Mouse (Mus musculus): ENCODE measurements around the gene Smarcd3.

Gene Smarcd3

GRCm38 (mm10) chr5:24623986-24624821, at the start of gene Smarcd3:
Smarcd3 (minus strand) TSS chr5:24624411.
- 2% methylated on average over 37 of the region's 37 CpGs for WGBS

GRCm38 (mm10) chr5:24661457-24661856, 37.2 kb upstream of the Smarcd3 start:
- WGBS, result 60% methylated on average over 6 of the region's 6 CpGs

GRCm38 (mm10) chr5:24659708-24660423, 35.7 kb upstream of the Smarcd3 start:
- WGBS, result 66% methylated on average over 4 of the region's 4 CpGs

GRCm38 (mm10) chr5:24657113-24657512, 32.9 kb upstream of the Smarcd3 start:
- WGBS, result 21% methylated on average over 2 of the region's 2 CpGs

GRCm38 (mm10) chr5:24654491-24654890, 30.3 kb upstream of the Smarcd3 start:
- 71% methylated on average over 6 of the region's 6 CpGs for WGBS

GRCm38 (mm10) chr5:24652780-24653179, 28.6 kb upstream of the Smarcd3 start:
- WGBS, result 92% methylated on average over 5 of the region's 5 CpGs

- 20% methylated on average over 25 of the region's 25 CpGs for WGBS
Observed at GRCm38 (mm10) chr5:24651768-24652752, 27.8 kb upstream of the Smarcd3 start.

GRCm38 (mm10) chr5:24651356-24651755, 27.1 kb upstream of the Smarcd3 start:
- WGBS, result 83% methylated on average over 6 of the region's 6 CpGs

- 83% methylated on average over 7 of the region's 7 CpGs for WGBS
Observed at GRCm38 (mm10) chr5:24649701-24650100, 25.5 kb upstream of the Smarcd3 start.

- whole genome bisulfite sequencing, result 67% methylated on average over 4 of the region's 4 CpGs
Observed at GRCm38 (mm10) chr5:24649231-24649630, 25.0 kb upstream of the Smarcd3 start.

- WGBS, result 42% methylated on average over 1 of the region's 1 CpGs
Observed at GRCm38 (mm10) chr5:24645454-24645853, 21.2 kb upstream of the Smarcd3 start.

- 49% methylated on average over 6 of the region's 6 CpGs for WGBS
Observed at GRCm38 (mm10) chr5:24639081-24639480, 14.9 kb upstream of the Smarcd3 start.

- WGBS, result 79% methylated on average over 6 of the region's 6 CpGs
Observed at GRCm38 (mm10) chr5:24638131-24638530, 13.9 kb upstream of the Smarcd3 start.

- WGBS, result 73% methylated on average over 4 of the region's 4 CpGs
Observed at GRCm38 (mm10) chr5:24636987-24637386, 12.8 kb upstream of the Smarcd3 start.

- 72% methylated on average over 6 of the region's 6 CpGs for WGBS
Observed at GRCm38 (mm10) chr5:24635526-24636141, 11.4 kb upstream of the Smarcd3 start.

- WGBS, result 71% methylated on average over 1 of the region's 1 CpGs
Observed at GRCm38 (mm10) chr5:24635093-24635492, 10.9 kb upstream of the Smarcd3 start.

GRCm38 (mm10) chr5:24629712-24630111, 5.5 kb upstream of the Smarcd3 start:
- WGBS, result 53% methylated on average over 3 of the region's 3 CpGs

GRCm38 (mm10) chr5:24624822-24625120, 560 bp upstream of the Smarcd3 start:
- WGBS, result 38% methylated on average over 4 of the region's 4 CpGs

GRCm38 (mm10) chr5:24623041-24623985, 898 bp downstream of the Smarcd3 start:
- WGBS, result 36% methylated on average over 8 of the region's 8 CpGs

GRCm38 (mm10) chr5:24622386-24623040, 1.7 kb downstream of the Smarcd3 start:
- WGBS, result 91% methylated on average over 7 of the region's 7 CpGs

Data from cerebral cortex, adult 2 months (tissue).